Mouse (Mus musculus): ENCODE results near the gene Cyp26c1. TPM values are rescaled to one million over a fixed set of nuclear protein-coding genes. Genes with fewer than 3 reads are reported as not detected.

The Cyp26c1 gene
- polyA plus RNA-seq, 2 experiments = 0.09 to 0.21 TPM

- 2% methylated on average over 48 of the region's 63 CpGs for WGBS
- ATAC-seq (ENCODE audit: low FRiP score, low read depth) (0 out of 2 replicates have a peak, but pooled peaks have one; percentile 38), DNase-seq (ENCODE audit: low spot score) (no peak)
- Histone ChIP-seq H3K27ac (replicated peaks; ENCODE audit: low read depth, low read length) (no peak overlapping the region), H3K4me2 (replicated peaks; ENCODE audit: low read depth, low read length, severe bottlenecking) (peak overlapping the region; percentile 56), H3K4me3 (replicated peaks; ENCODE audit: low read length) (peak overlapping the region; percentile 35), H3K9me3 (ENCODE audit: control insufficient read depth, low read length) (no peaks in the 10 kb centered on the region), H3K36me3 (ENCODE audit: control insufficient read depth, insufficient read depth, low read length) (no peaks in the 10 kb centered on the region), H3K4me1 (ENCODE audit: control insufficient read depth, insufficient read depth, low read length) (peaks cover 29% of the 10 kb centered on the region), H3K9ac (ENCODE audit: low read depth, low read length, severe bottlenecking) (no peak overlapping the region; the same call in 1 of the 2 replicates), H3K27me3 (ENCODE audit: control insufficient read depth, insufficient read depth, low read length) (peaks cover 96% of the 10 kb centered on the region)
- TF ChIP-seq POLR2A (IDR thresholded peaks at IDR 0.05; ENCODE audit: borderline replicate concordance, extremely low read depth, insufficient read depth, insufficient read length) = no peak
Measured at GRCm38 (mm10) chr19:37698273-37699160, 13.1 kb downstream of the Cyp26c1 start.

- Histone ChIP-seq H3K36me3 (ENCODE audit: control insufficient read depth, insufficient read depth, low read length) (no peaks in the 10 kb centered on the region), H3K9me3 (ENCODE audit: control insufficient read depth, low read length) (no peaks in the 10 kb centered on the region), H3K27me3 (ENCODE audit: control insufficient read depth, insufficient read depth, low read length) (peaks cover 85% of the 10 kb centered on the region), H3K27ac (replicated peaks; ENCODE audit: low read depth, low read length) (no peak overlapping the region), H3K4me2 (replicated peaks; ENCODE audit: low read depth, low read length, severe bottlenecking) (no peak overlapping the region), H3K9ac (ENCODE audit: low read depth, low read length, severe bottlenecking) (no peak overlapping the region), H3K4me1 (ENCODE audit: control insufficient read depth, insufficient read depth, low read length) (peaks cover 29% of the 10 kb centered on the region), H3K4me3 (replicated peaks; ENCODE audit: low read length) (no peak overlapping the region)
- ATAC-seq (ENCODE audit: low FRiP score, low read depth) (no peak), DNase-seq (ENCODE audit: low spot score) (no peak)
- TF ChIP-seq POLR2A (IDR thresholded peaks at IDR 0.05; ENCODE audit: borderline replicate concordance, extremely low read depth, insufficient read depth, insufficient read length) = no peak
- WGBS = 18% methylated on average over 9 of the region's 9 CpGs
Measured at GRCm38 (mm10) chr19:37699711-37700110, 14.3 kb downstream of the Cyp26c1 start.

- no peak for ATAC-seq (ENCODE audit: low FRiP score, low read depth)
- WGBS = 65% methylated on average over 21 of the region's 21 CpGs
- no peaks in the 10 kb centered on the region for H3K9me3 ChIP-seq (ENCODE audit: control insufficient read depth, low read length)
Measured at GRCm38 (mm10) chr19:37702377-37703076, 17.1 kb downstream of the Cyp26c1 start.

GRCm38 (mm10) chr19:37703902-37704509 is 18.6 kb downstream of the Cyp26c1 start:
- no peaks in the 10 kb centered on the region for H3K9me3 ChIP-seq (ENCODE audit: control insufficient read depth, low read length)
- H3K9ac ChIP-seq (ENCODE audit: low read depth, low read length, severe bottlenecking) = no peak overlapping the region
- H3K27me3 ChIP-seq (ENCODE audit: control insufficient read depth, insufficient read depth, low read length) = peaks cover 42% of the 10 kb centered on the region
- H3K4me2 ChIP-seq (replicated peaks; ENCODE audit: low read depth, low read length, severe bottlenecking) = no peak overlapping the region
- H3K36me3 ChIP-seq (ENCODE audit: control insufficient read depth, insufficient read depth, low read length) = no peaks in the 10 kb centered on the region
- 7% methylated on average over 3 of the region's 3 CpGs for WGBS
- no peak overlapping the region for H3K27ac ChIP-seq (replicated peaks; ENCODE audit: low read depth, low read length)
- H3K4me1 ChIP-seq (ENCODE audit: control insufficient read depth, insufficient read depth, low read length) = peaks cover 2% of the 10 kb centered on the region; the same call in 1 of the 2 replicates
- ATAC-seq (ENCODE audit: low FRiP score, low read depth) (peak; percentile 50; the same call in 1 of the 2 replicates), DNase-seq (ENCODE audit: low spot score) (peak; percentile 65)
- no peak for TF ChIP-seq POLR2A (IDR thresholded peaks at IDR 0.05; ENCODE audit: borderline replicate concordance, extremely low read depth, insufficient read depth, insufficient read length)
- no peak overlapping the region for H3K4me3 ChIP-seq (replicated peaks; ENCODE audit: low read length)

More at GRCm38 (mm10) chr19:37702377-37703076, 17.1 kb downstream of the Cyp26c1 start:
- Histone ChIP-seq H3K4me2 (replicated peaks; ENCODE audit: low read depth, low read length, severe bottlenecking) (no peak overlapping the region), H3K9ac (ENCODE audit: low read depth, low read length, severe bottlenecking) (no peak overlapping the region), H3K4me1 (ENCODE audit: control insufficient read depth, insufficient read depth, low read length) (peaks cover 16% of the 10 kb centered on the region), H3K27ac (replicated peaks; ENCODE audit: low read depth, low read length) (no peak overlapping the region), H3K27me3 (ENCODE audit: control insufficient read depth, insufficient read depth, low read length) (peaks cover 56% of the 10 kb centered on the region), H3K4me3 (replicated peaks; ENCODE audit: low read length) (no peak overlapping the region), H3K36me3 (ENCODE audit: control insufficient read depth, insufficient read depth, low read length) (no peaks in the 10 kb centered on the region)
- no peak for DNase-seq (ENCODE audit: low spot score)
- no peak for TF ChIP-seq POLR2A (IDR thresholded peaks at IDR 0.05; ENCODE audit: borderline replicate concordance, extremely low read depth, insufficient read depth, insufficient read length)

- WGBS = 87% methylated on average over 5 of the region's 5 CpGs
- Histone ChIP-seq H3K36me3 (ENCODE audit: control insufficient read depth, insufficient read depth, low read length) (no peaks in the 10 kb centered on the region), H3K4me2 (replicated peaks; ENCODE audit: low read depth, low read length, severe bottlenecking) (no peak overlapping the region), H3K4me3 (replicated peaks; ENCODE audit: low read length) (no peak overlapping the region), H3K27me3 (ENCODE audit: control insufficient read depth, insufficient read depth, low read length) (peaks cover 24% of the 10 kb centered on the region), H3K27ac (replicated peaks; ENCODE audit: low read depth, low read length) (no peak overlapping the region), H3K9ac (ENCODE audit: low read depth, low read length, severe bottlenecking) (no peak overlapping the region), H3K4me1 (ENCODE audit: control insufficient read depth, insufficient read depth, low read length) (no peaks in the 10 kb centered on the region), H3K9me3 (ENCODE audit: control insufficient read depth, low read length) (no peaks in the 10 kb centered on the region)
- no peak for ATAC-seq (ENCODE audit: low FRiP score, low read depth)
- DNase-seq (ENCODE audit: low spot score) = no peak
- no peak for TF ChIP-seq POLR2A (IDR thresholded peaks at IDR 0.05; ENCODE audit: borderline replicate concordance, extremely low read depth, insufficient read depth, insufficient read length)
Measured at GRCm38 (mm10) chr19:37705722-37706121, 20.3 kb downstream of the Cyp26c1 start.

Data from limb, embryonic 14.5 days (tissue).